Mouse (Mus musculus): ENCODE measurements at regions not wholly inside any gene's neighbourhood (a gene's known extent, or its start where the extent isn't known, plus 50 kb on each side); places are given as distances from the start of the nearest gene placed in this dataset.
"Not testable (repeated sequence)": the region's sequence is repeated elsewhere in the genome, so short reads cannot be mapped to it uniquely, and the experiment has no call there.

DNA sequence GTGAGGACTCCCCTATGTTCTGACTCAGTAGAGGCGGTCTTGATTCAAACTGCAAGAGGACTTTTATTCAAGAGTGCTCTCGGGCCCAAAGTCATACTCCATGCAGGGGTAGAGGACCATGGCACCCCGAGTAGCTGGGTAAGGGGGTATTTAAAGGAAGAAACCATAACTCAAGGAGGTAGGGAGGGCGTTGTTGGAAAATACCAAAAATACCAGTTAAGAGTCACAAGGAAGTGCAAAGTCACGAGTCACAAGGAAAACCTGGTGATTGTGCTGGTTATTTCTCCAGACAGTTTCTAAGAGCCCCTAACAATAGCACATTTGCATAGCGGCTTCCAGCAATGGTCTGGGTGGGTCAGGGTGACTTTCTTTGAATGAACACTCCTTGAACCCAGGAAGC, 370.4 kb downstream of the Plekhb2 start:
- not testable (repeated sequence) for TF ChIP-seq CTCF (IDR thresholded peaks at IDR 0.05; ENCODE audit: low read depth, low read length); POLR2A (IDR thresholded peaks at IDR 0.05; ENCODE audit: extremely low read depth, insufficient read depth, low read length)
